Mouse (Mus musculus): ENCODE results near the gene Coasy. TPM values are rescaled to one million over a fixed set of nuclear protein-coding genes. Genes with fewer than 3 reads are reported as not detected.

Gene Coasy
- polyA plus RNA-seq, 1 experiment, result 154 TPM

DNA sequence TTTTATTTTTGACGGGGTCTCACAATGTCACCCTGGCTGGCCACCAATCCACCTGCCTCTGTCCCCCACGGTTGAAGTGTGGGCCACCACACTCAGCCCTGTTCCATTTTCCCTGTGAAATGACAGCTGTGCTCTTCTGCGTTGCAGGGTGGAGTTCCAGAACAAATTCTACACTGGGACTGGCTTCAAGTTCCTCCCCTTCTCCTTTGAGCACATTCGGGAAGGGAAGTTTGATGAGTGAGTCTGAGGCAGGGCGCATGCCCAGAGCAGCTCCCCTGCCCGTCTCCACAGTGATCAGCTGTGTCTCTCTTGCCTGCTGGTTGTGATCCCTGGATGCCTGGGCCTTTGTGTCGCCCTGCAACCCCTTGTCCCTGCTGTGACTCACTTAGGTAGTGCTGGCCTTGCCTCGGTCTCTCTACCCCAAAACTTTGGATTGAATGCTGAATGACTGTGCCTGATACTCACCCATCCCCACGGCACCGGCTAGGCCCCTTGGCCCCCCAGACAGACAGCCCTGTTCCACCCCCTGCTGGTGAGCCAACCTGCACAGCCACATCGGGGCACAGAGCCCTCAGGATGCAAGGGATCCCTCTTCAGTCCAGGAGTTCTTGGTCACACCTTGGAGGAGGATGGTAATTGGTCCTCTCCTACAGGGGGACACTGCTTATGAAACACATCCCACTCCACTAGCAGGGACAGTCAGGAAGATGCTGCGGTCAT is 20.0 kb upstream of the Coasy start:
- 0 out of 2 replicates have a peak overlapping the region, but pooled peaks have one; percentile 9 for H3K27ac ChIP-seq (ENCODE audit: insufficient read depth, low read depth, low read length)
- H3K36me3 ChIP-seq (ENCODE audit: control insufficient read depth, insufficient read depth, low read length), result no peaks in the 10 kb centered on the region
- no peak overlapping the region for H3K4me3 ChIP-seq (ENCODE audit: insufficient read depth, low read depth, low read length)
- WGBS, result 75% methylated on average over 12 of the region's 12 CpGs
- peaks cover 9% of the 10 kb centered on the region for H3K4me1 ChIP-seq (ENCODE audit: control insufficient read depth, insufficient read depth, low read length)
- TF ChIP-seq POLR2A (IDR thresholded peaks at IDR 0.05; ENCODE audit: low read depth, low read length) (no peak), CTCF (conservative IDR thresholded peaks at IDR 0.05; ENCODE audit: insufficient read depth, insufficient read length, low read depth, low read length) (no peak)
- no peaks in the 10 kb centered on the region for H3K27me3 ChIP-seq (replicated peaks; ENCODE audit: control insufficient read depth, insufficient read depth, low read length)
- peak; percentile 50 for DNase-seq

- Histone ChIP-seq H3K4me3 (ENCODE audit: insufficient read depth, low read depth, low read length) (no peak overlapping the region), H3K27me3 (replicated peaks; ENCODE audit: control insufficient read depth, insufficient read depth, low read length) (no peaks in the 10 kb centered on the region), H3K27ac (ENCODE audit: insufficient read depth, low read depth, low read length) (peak overlapping the region; percentile 79), H3K4me1 (ENCODE audit: control insufficient read depth, insufficient read depth, low read length) (peaks cover 10% of the 10 kb centered on the region), H3K36me3 (ENCODE audit: control insufficient read depth, insufficient read depth, low read length) (no peaks in the 10 kb centered on the region)
- DNase-seq, result no peak
- TF ChIP-seq POLR2A (IDR thresholded peaks at IDR 0.05; ENCODE audit: low read depth, low read length) (no peak), CTCF (conservative IDR thresholded peaks at IDR 0.05; ENCODE audit: insufficient read depth, insufficient read length, low read depth, low read length) (no peak)
- WGBS, result 58% methylated on average over 14 of the region's 14 CpGs
Observed at GRCm38 (mm10) chr11:101062971-101063675, 19.2 kb upstream of the Coasy start.

DNA sequence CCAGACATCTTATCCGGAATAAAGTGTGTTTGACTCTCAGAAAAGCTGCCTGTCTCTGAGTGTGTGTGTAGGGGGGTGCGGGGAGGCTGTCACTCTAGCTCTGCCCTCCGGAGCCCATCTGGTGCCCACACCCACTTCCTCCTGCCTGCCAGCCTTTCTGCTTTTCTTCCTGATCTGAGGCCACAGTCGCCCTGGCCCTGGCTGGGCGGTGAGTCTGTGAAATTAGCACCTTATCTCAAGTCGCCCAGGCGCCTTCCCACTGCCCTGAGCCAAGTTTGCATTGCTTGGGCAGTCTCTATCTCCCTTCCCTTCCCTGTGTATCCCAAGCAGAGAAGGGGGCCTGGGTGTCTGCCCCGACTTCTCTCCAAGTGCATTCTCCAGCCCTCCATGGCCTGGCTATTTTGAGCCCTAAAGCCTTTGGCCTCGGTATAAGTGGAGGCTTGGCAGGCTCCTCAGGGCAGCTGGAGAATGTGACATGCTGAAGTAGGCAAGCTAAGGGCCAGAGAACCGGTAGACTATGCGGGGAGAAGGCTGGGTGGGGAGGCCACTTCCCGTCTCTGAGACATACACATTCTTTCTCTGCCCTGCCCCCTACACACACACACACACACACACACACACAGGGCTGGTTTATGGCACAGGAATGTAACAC is 18.6 kb upstream of the Coasy start:
- Histone ChIP-seq H3K27me3 (replicated peaks; ENCODE audit: control insufficient read depth, insufficient read depth, low read length) (no peaks in the 10 kb centered on the region), H3K4me3 (ENCODE audit: insufficient read depth, low read depth, low read length) (no peak overlapping the region), H3K4me1 (ENCODE audit: control insufficient read depth, insufficient read depth, low read length) (peaks cover 10% of the 10 kb centered on the region), H3K36me3 (ENCODE audit: control insufficient read depth, insufficient read depth, low read length) (no peaks in the 10 kb centered on the region), H3K27ac (ENCODE audit: insufficient read depth, low read depth, low read length) (peak overlapping the region; percentile 79)
- 25% methylated on average over 12 of the region's 12 CpGs for WGBS
- DNase-seq, result peak; percentile 43
- TF ChIP-seq CTCF (conservative IDR thresholded peaks at IDR 0.05; ENCODE audit: insufficient read depth, insufficient read length, low read depth, low read length) (no peak), POLR2A (IDR thresholded peaks at IDR 0.05; ENCODE audit: low read depth, low read length) (no peak)

- peak overlapping the region; percentile 79 for H3K27ac ChIP-seq (ENCODE audit: insufficient read depth, low read depth, low read length)
- H3K36me3 ChIP-seq (ENCODE audit: control insufficient read depth, insufficient read depth, low read length), result no peaks in the 10 kb centered on the region
- no peak overlapping the region for H3K4me3 ChIP-seq (ENCODE audit: insufficient read depth, low read depth, low read length)
- 82% methylated on average over 4 of the region's 4 CpGs for WGBS
- TF ChIP-seq CTCF (conservative IDR thresholded peaks at IDR 0.05; ENCODE audit: insufficient read depth, insufficient read length, low read depth, low read length) (no peak), POLR2A (IDR thresholded peaks at IDR 0.05; ENCODE audit: low read depth, low read length) (no peak)
- peaks cover 10% of the 10 kb centered on the region for H3K4me1 ChIP-seq (ENCODE audit: control insufficient read depth, insufficient read depth, low read length)
- DNase-seq, result no peak
- H3K27me3 ChIP-seq (replicated peaks; ENCODE audit: control insufficient read depth, insufficient read depth, low read length), result no peaks in the 10 kb centered on the region
Observed at GRCm38 (mm10) chr11:101064462-101064861, 17.9 kb upstream of the Coasy start.

GRCm38 (mm10) chr11:101065002-101065401 is 17.4 kb upstream of the Coasy start:
- no peaks in the 10 kb centered on the region for H3K36me3 ChIP-seq (ENCODE audit: control insufficient read depth, insufficient read depth, low read length)
- H3K4me1 ChIP-seq (ENCODE audit: control insufficient read depth, insufficient read depth, low read length), result peaks cover 10% of the 10 kb centered on the region
- no peak for DNase-seq
- H3K27me3 ChIP-seq (replicated peaks; ENCODE audit: control insufficient read depth, insufficient read depth, low read length), result no peaks in the 10 kb centered on the region
- no peak overlapping the region for H3K4me3 ChIP-seq (ENCODE audit: insufficient read depth, low read depth, low read length)
- 94% methylated on average over 9 of the region's 9 CpGs for WGBS
- no peak for TF ChIP-seq CTCF (conservative IDR thresholded peaks at IDR 0.05; ENCODE audit: insufficient read depth, insufficient read length, low read depth, low read length)
- no peak for TF ChIP-seq POLR2A (IDR thresholded peaks at IDR 0.05; ENCODE audit: low read depth, low read length)
- H3K27ac ChIP-seq (ENCODE audit: insufficient read depth, low read depth, low read length), result no peak overlapping the region

DNA sequence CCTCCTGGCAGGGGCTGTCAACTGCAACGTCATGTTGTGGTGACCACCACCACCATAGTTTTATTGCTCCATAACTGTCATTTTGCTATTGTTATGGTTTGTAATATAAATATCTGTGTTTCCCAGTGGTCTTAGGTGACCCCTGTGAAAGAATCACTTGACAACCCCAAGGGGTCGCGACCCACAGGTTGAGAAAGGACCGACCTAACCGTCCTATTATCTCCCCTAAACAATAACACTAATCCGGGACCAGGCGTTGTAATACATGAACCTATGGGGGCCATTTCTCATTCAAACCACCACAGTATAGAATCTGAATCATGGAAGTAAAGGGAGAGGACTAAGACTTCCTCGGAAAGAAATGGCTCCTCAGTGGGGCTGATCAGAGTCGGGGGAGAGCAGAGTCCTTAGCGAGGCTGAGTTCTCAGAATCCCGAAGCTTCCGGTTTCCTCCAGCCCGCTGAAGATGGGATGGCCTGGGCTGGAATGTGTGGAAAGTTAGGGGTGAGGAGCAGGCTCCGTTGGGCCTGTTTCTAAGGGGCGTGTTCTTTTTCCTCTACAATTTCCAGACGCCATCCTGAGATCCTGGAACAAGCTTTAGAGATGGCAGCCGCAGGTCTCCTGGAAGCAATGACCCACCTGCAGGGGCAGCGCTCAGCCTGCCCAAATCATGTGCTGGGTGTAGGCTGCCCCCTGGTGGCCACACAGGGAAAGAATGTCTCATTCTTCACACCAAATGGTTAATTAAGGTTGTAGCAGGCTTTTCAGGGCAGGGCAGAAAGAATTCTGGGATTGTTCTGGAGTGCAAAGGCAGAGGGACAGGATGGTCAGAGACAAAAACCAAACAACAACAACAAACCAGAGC is 15.6 kb upstream of the Coasy start:
- Histone ChIP-seq H3K27me3 (replicated peaks; ENCODE audit: control insufficient read depth, insufficient read depth, low read length) (no peaks in the 10 kb centered on the region), H3K36me3 (ENCODE audit: control insufficient read depth, insufficient read depth, low read length) (no peaks in the 10 kb centered on the region), H3K4me1 (ENCODE audit: control insufficient read depth, insufficient read depth, low read length) (peaks cover 18% of the 10 kb centered on the region), H3K4me3 (ENCODE audit: insufficient read depth, low read depth, low read length) (peak overlapping the region; percentile 3; the same call in 1 of the 2 replicates), H3K27ac (ENCODE audit: insufficient read depth, low read depth, low read length) (no peak overlapping the region)
- 25% methylated on average over 18 of the region's 18 CpGs for WGBS
- TF ChIP-seq POLR2A (IDR thresholded peaks at IDR 0.05; ENCODE audit: low read depth, low read length) (no peak), CTCF (conservative IDR thresholded peaks at IDR 0.05; ENCODE audit: insufficient read depth, insufficient read length, low read depth, low read length) (peak; percentile 96)
- DNase-seq, result peak; percentile 92

Measured in kidney, adult 2 months (tissue).